Comparison of ENCODE assay signal across 18 mouse cellular contexts in the genomic region with DNA sequence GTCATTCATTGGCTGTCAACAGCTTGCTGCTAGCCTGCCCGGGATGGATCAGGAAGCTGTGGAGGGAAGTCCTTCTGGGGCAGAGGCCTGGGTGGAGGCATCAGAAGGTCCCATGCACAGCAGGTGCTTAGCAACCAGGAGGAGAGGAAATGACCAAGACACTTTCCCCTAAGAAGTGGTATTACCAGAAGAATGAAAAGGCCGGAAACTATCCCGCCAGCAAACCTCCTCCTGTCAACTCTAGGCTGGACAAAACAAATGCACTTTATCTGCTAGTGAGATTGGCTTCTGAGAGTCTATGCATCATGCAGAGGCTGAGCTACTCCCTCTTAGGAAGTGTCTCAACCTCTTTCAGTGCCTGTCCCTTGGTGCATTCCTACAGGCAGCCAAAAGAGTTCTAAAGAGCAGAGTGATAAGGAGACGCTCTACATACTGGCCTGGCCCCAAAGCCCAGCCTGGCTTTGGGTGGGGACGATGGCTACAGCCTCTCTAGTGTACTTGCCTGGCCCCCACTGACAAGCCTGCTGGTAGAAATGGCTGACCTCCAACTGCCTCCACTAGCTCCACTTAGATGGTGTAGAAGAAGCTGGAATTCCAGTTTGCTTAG.
DNase-seq lines count a peak whose midpoint lies in the region; ATAC-seq and TF ChIP-seq lines count a peak whose summit lies in the region.
"Had no signal": no experiment of that assay in that cellular context is flagged by ENCODE, and none has a peak within 500 bp of the region (broad histone marks: within the 10 kb centered on the region; RNA-seq: fewer than 3 reads in every experiment).

No protein-coding gene starts in this region.

- no peaks in the 10 kb centered on the region for H3K36me3 ChIP-seq in heart, embryonic 12.5 days
- H3K36me3 ChIP-seq in forebrain, postnatal 0 days (ENCODE audit: insufficient read depth), result no peaks in the 10 kb centered on the region
- H3K36me3 ChIP-seq: embryonic facial prominence, embryonic 15.5 days; hindbrain, embryonic 15.5 days; lung, embryonic 15.5 days had no signal

- no peak overlapping the region for H3K4me3 ChIP-seq in heart, embryonic 12.5 days
- H3K4me3 ChIP-seq in forebrain, postnatal 0 days (ENCODE audit: low read depth, low read length), result no peak overlapping the region
- H3K4me3 ChIP-seq: embryonic facial prominence, embryonic 15.5 days; hindbrain, embryonic 15.5 days; lung, embryonic 15.5 days; megakaryocyte, embryonic 14.5 days had no signal

- intact Hi-C loops in heart, postnatal 25 days (cut with DNase I), result no loop called here
- intact Hi-C loops in left cerebral cortex, postnatal 25 days (cut with DNase I), result no loop called here
- intact Hi-C loops in gastrocnemius, postnatal 36 days (cut with DNase I), result no loop called here

- peak overlapping the region; percentile 55 for H3K27ac ChIP-seq in heart, embryonic 12.5 days (ENCODE audit: poor library complexity, severe bottlenecking)
- H3K27ac ChIP-seq in forebrain, postnatal 0 days (ENCODE audit: low read depth, low read length), result no peak overlapping the region
- H3K27ac ChIP-seq: embryonic facial prominence, embryonic 15.5 days; hindbrain, embryonic 15.5 days; lung, embryonic 15.5 days had no signal

- peaks cover 4% of the 10 kb centered on the region for H3K9me3 ChIP-seq in heart, embryonic 12.5 days (replicated peaks)
- no peaks in the 10 kb centered on the region for H3K9me3 ChIP-seq in forebrain, postnatal 0 days (ENCODE audit: low read length)
- H3K9me3 ChIP-seq: embryonic facial prominence, embryonic 15.5 days; hindbrain, embryonic 15.5 days; lung, embryonic 15.5 days had no signal

- no peak for TF ChIP-seq CTCF in forebrain, postnatal 0 days (IDR thresholded peaks at IDR 0.05; ENCODE audit: low read depth)

- H3K4me1 ChIP-seq in heart, embryonic 12.5 days (replicated peaks), result peaks cover 16% of the 10 kb centered on the region
- no peaks in the 10 kb centered on the region for H3K4me1 ChIP-seq in forebrain, postnatal 0 days (ENCODE audit: insufficient read depth)
- H3K4me1 ChIP-seq: embryonic facial prominence, embryonic 15.5 days; hindbrain, embryonic 15.5 days; lung, embryonic 15.5 days; megakaryocyte, embryonic 14.5 days had no signal

- no peak overlapping the region for H3K9ac ChIP-seq in heart, embryonic 12.5 days
- H3K9ac ChIP-seq in forebrain, postnatal 0 days, result no peak overlapping the region
- H3K9ac ChIP-seq: embryonic facial prominence, embryonic 15.5 days; hindbrain, embryonic 15.5 days; lung, embryonic 15.5 days had no signal

- ATAC-seq in common myeloid progenitor, adult 5-6 weeks (replicated peaks; ENCODE audit: low read depth, poor library complexity, severe bottlenecking), result peak; percentile 32; the same call in 1 of the 2 replicates
- ATAC-seq in heart, embryonic 12.5 days (ENCODE audit: insufficient number of reproducible peaks, low FRiP score), result peak; percentile 73
- ATAC-seq in forebrain, postnatal 0 days, result no peak
- ATAC-seq: intestine, postnatal 0 days had no signal

- H3K27me3 ChIP-seq in heart, embryonic 12.5 days (replicated peaks), result no peaks in the 10 kb centered on the region
- H3K27me3 ChIP-seq in forebrain, postnatal 0 days (ENCODE audit: insufficient read depth, low read length), result no peaks in the 10 kb centered on the region
- H3K27me3 ChIP-seq: embryonic facial prominence, embryonic 15.5 days; hindbrain, embryonic 15.5 days; lung, embryonic 15.5 days; megakaryocyte, embryonic 14.5 days had no signal

- 6% methylated on average over 5 of the region's 5 CpGs for WGBS in heart, embryonic 12.5 days
- WGBS in forebrain, postnatal 0 days, result 82% methylated on average over 5 of the region's 5 CpGs

- DNase-seq in Muller cell, postnatal 12 days (ENCODE audit: inconsistent ontology term), result peak; percentile 60
- peak; percentile 19 for DNase-seq in heart, postnatal 25 days (ENCODE audit: low spot score)
- DNase-seq in left cerebral cortex, postnatal 25 days (ENCODE audit: low spot score in 2 of 2), result no peak
- no peak for DNase-seq in forebrain, postnatal 0 days
- no peak for DNase-seq in gastrocnemius, postnatal 36 days
- DNase-seq: adrenal gland, postnatal 10 days; cerebellum, adult 11-12 months; gastrocnemius, postnatal 25 days; left cerebral cortex, postnatal 4 days; right cerebral cortex, adult 18-20 months had no signal

- no peak overlapping the region for H3K4me2 ChIP-seq in heart, embryonic 12.5 days
- no peak overlapping the region for H3K4me2 ChIP-seq in forebrain, postnatal 0 days (ENCODE audit: low read depth)
- H3K4me2 ChIP-seq: embryonic facial prominence, embryonic 15.5 days; hindbrain, embryonic 15.5 days; liver, embryonic 11.5 days; lung, embryonic 15.5 days had no signal

Comparison
In these comparisons a context has a peak if more than half of its experiments do, and no peak if none do; other contexts are left out.
1. DNase-seq: peak in Muller cell, postnatal 12 days (single experiment) and heart, postnatal 25 days (single experiment); none in left cerebral cortex, postnatal 25 days (0 of 2), forebrain, postnatal 0 days (single experiment) and gastrocnemius, postnatal 36 days (0 of 2).